Mouse (Mus musculus) brain, adult 2 months (tissue): ENCODE results near the gene Entpd5.

Experiments used
- DNase-seq: peaks from one replicate; pipeline ENCODE4 v3.0.0; 2011; ENCODE audit warnings: low read depth, low spot score

Gene Entpd5

GRCm38 (mm10) chr12:84336963-84337625 is 71.7 kb downstream of the Entpd5 start:
- DNase-seq: no peak

GRCm38 (mm10) chr12:84327111-84327512 is 81.7 kb downstream of the Entpd5 start:
- DNase-seq: no peak
